Mouse (Mus musculus): Measurements from ENCODE around the gene Pnpo. TPM values are rescaled to one million over a fixed set of nuclear protein-coding genes. Genes with fewer than 3 reads are reported as not detected.

The Pnpo gene
- total RNA-seq, 2 experiments from 2014 or later, result 40.0 to 40.2 TPM

GRCm38 (mm10) chr11:96916885-96917396 lies 26.8 kb downstream of the Pnpo start:
- TF ChIP-seq CTCF (IDR thresholded peaks at IDR 0.05), result no peak
- Histone ChIP-seq H3K4me3 (peak overlapping the region; percentile 69), H3K27ac (no peak overlapping the region)
- intact Hi-C loops (cut with DNase I), result loop anchor here (1.0 to 2.0 kb wide), 4 partner anchors 20 to 106 kb away; no protein-coding TSS in a partner anchor
- no peak for DNase-seq (ENCODE audit: extremely low spot score in 1 of 2, low spot score in 2 of 2)

- peak; percentile 98 for DNase-seq (ENCODE audit: extremely low spot score in 1 of 2, low spot score in 2 of 2)
- peak within 1 kb of the TSS; percentile 69 for H3K4me3 ChIP-seq
- peak within 1 kb of the TSS; percentile 85 for H3K27ac ChIP-seq
- intact Hi-C loops (cut with DNase I), result loop anchor here (1.0 to 2.0 kb wide), 4 partner anchors 21 to 107 kb away; no protein-coding TSS in a partner anchor
- peak; percentile 90 for TF ChIP-seq CTCF (IDR thresholded peaks at IDR 0.05)
These were observed 27.5 kb downstream of the Pnpo start, which contains the start of gene Cdk5rap3 for GRCm38 (mm10) chr11:96916044-96916884. Gene Cdk5rap3 (minus strand): TSS chr11:96916496.

- Histone ChIP-seq H3K27ac (no peak overlapping the region), H3K4me3 (no peak overlapping the region)
- intact Hi-C loops (cut with DNase I), result no loop called here
- TF ChIP-seq CTCF (IDR thresholded peaks at IDR 0.05), result no peak
- DNase-seq (ENCODE audit: extremely low spot score in 1 of 2, low spot score in 2 of 2), result no peak
These were observed 31.1 kb downstream of the Pnpo start for GRCm38 (mm10) chr11:96912682-96913081.

- H3K4me3 ChIP-seq, result no peak overlapping the region
- peak; percentile 88 for TF ChIP-seq CTCF (IDR thresholded peaks at IDR 0.05)
- H3K27ac ChIP-seq, result no peak overlapping the region
- DNase-seq (ENCODE audit: extremely low spot score in 1 of 2, low spot score in 2 of 2), result peak; percentile 80 to 84
- intact Hi-C loops (cut with DNase I), result loop anchor here (1.0 kb wide), 1 partner anchor 43 kb away; no protein-coding TSS in a partner anchor
These were observed 33.8 kb downstream of the Pnpo start for GRCm38 (mm10) chr11:96910003-96910402.

GRCm38 (mm10) chr11:96908594-96908993 lies 35.2 kb downstream of the Pnpo start:
- no peak for DNase-seq (ENCODE audit: extremely low spot score in 1 of 2, low spot score in 2 of 2)
- Histone ChIP-seq H3K27ac (no peak overlapping the region), H3K4me3 (no peak overlapping the region)
- intact Hi-C loops (cut with DNase I), result no loop called here
- no peak for TF ChIP-seq CTCF (IDR thresholded peaks at IDR 0.05)

- no peak overlapping the region for H3K4me3 ChIP-seq
- DNase-seq (ENCODE audit: extremely low spot score in 1 of 2, low spot score in 2 of 2), result no peak
- intact Hi-C loops (cut with DNase I), result no loop called here
- no peak for TF ChIP-seq CTCF (IDR thresholded peaks at IDR 0.05)
- 0 out of 2 replicates have a peak overlapping the region, but pooled peaks have one; percentile 40 for H3K27ac ChIP-seq
These were observed 37.2 kb downstream of the Pnpo start for GRCm38 (mm10) chr11:96906431-96907161.

GRCm38 (mm10) chr11:96902639-96903635 lies 40.8 kb downstream of the Pnpo start:
- no peak for DNase-seq (ENCODE audit: extremely low spot score in 1 of 2, low spot score in 2 of 2)
- Histone ChIP-seq H3K27ac (peak overlapping the region; percentile 46; the same call in 1 of the 2 replicates), H3K4me3 (no peak overlapping the region)
- intact Hi-C loops (cut with DNase I), result no loop called here
- TF ChIP-seq CTCF (IDR thresholded peaks at IDR 0.05), result no peak

GRCm38 (mm10) chr11:96901332-96901731 lies 42.5 kb downstream of the Pnpo start:
- no peak for TF ChIP-seq CTCF (IDR thresholded peaks at IDR 0.05)
- intact Hi-C loops (cut with DNase I), result no loop called here
- DNase-seq (ENCODE audit: extremely low spot score in 1 of 2, low spot score in 2 of 2), result no peak
- no peak overlapping the region for H3K4me3 ChIP-seq
- H3K27ac ChIP-seq, result no peak overlapping the region

GRCm38 (mm10) chr11:96899449-96900306 lies 44.1 kb downstream of the Pnpo start:
- no peak for TF ChIP-seq CTCF (IDR thresholded peaks at IDR 0.05)
- no peak overlapping the region for H3K4me3 ChIP-seq
- intact Hi-C loops (cut with DNase I), result no loop called here
- no peak overlapping the region for H3K27ac ChIP-seq
- no peak for DNase-seq (ENCODE audit: extremely low spot score in 1 of 2, low spot score in 2 of 2)

GRCm38 (mm10) chr11:96895886-96896285 lies 47.9 kb downstream of the Pnpo start:
- intact Hi-C loops (cut with DNase I), result no loop called here
- no peak for TF ChIP-seq CTCF (IDR thresholded peaks at IDR 0.05)
- DNase-seq (ENCODE audit: extremely low spot score in 1 of 2, low spot score in 2 of 2), result no peak
- Histone ChIP-seq H3K4me3 (no peak overlapping the region), H3K27ac (no peak overlapping the region)

Measured in left cerebral cortex, adult 2 months (tissue).